Mouse (Mus musculus): ENCODE results near the gene Npff.

The Npff gene

DNA sequence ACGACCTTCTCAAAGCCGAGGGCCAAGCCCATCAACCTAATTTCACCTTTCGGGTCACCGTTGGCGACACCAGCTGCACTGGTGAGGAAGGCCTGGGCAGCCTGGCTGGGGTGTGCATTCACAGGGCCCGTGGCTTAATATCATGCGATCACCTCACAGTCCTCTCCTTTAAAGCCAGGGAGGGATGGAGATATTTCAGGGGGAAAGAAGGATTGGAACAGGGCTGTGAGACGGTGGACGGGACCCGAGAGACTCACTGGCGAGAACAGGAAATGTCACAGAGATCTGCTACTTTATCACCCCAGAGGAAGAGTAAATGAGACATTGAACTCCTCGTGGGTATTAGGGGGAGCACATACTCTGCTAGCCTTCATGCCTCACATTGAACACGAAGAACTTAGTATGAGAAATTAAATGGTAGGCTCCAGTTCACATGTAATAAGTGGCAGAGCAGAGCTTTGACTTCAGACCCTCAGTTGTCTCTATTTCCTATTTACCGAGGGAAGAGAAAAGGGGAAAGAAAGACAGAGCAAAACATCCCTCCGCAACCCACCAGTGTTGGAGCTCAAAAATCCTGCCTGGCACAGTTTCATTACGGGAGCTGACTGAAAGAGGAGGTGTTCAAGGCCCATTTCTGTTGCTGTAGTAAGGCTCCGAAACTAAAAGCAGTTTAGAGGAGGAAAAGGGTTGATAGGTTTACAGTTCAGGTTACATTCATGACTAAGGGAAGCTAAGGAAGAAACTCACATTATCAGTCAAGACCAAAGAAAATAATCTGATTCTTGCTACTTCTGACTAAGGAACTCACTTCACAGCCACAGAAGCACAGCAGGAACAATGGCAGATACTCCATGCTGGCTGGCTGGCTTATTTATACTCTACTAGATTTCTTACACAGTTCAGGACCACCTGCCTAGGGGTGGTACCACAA is 5.3 kb downstream of the Npff start:
- no peak for DNase-seq (ENCODE audit: low spot score in 2 of 2)

- no peak for DNase-seq (ENCODE audit: low spot score in 2 of 2)
These were observed 5.9 kb downstream of the Npff start for GRCm38 (mm10) chr15:102518859-102519201.

DNA sequence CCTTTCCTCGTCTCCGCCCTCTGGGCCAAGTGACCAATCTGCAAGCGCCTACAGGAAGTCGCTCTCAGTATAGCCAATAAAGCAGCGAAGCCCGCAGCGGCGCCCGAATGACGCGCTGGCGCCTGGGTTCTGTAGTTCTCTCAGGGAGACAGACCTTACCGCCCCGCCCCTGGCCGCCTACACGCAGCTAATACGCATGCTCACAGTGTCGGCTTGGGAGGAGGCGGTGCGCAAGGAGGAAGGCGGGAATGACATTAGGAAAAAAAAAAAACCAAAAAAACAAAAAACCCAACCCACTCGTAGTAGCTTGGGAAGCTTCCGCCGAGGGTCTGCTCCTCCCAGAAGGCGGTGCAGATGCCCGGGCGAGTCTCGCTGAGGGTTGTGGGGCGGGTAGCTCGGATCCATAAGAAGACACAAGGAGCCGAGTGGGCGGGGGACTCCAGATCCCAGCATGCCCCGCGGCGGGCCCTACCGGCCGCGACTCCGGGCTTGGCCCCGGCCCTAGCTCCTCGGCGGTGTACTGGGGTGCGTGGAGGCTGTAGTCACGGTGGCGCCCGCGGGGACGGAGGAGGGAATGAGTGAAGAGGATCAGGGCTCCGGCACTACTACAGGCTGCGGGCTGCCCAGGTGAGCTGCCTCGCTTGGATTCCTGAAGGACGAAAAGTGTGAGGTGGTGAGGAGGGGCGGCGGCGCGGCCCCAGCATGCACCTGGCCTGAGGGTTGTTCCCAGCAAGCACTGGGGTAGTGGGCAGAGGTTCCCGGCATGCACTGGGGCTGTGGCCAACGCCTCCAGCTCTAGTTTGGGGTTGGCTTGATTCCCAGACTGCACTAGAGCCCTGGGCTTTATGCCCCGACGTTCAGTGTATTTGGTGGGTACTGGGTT is 6.5 kb downstream of the Npff start, which contains the start of gene Tarbp2:
Tarbp2 (plus strand) TSS at position 217 of the 883 bp plus-strand sequence.
- peak; percentile 98 for DNase-seq (ENCODE audit: low spot score in 2 of 2)

DNA sequence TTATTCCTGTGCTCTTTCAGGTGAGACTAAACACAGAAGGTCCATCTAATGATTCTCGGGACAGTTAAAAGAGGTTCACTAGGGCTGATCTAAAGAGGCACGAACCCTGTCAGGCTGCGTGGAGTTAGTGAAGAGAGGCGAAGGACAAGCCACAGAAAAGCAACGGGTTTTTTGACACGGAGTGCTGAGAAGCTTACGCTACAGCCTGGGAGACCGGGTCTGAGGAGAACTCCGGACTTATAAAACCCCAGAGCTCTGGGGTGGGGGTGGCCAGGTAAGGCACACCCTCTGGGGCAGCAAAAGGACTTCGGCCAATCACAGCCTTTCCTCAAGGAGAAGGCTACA is 7.1 kb downstream of the Npff start:
- no peak for DNase-seq (ENCODE audit: low spot score in 2 of 2)

DNA sequence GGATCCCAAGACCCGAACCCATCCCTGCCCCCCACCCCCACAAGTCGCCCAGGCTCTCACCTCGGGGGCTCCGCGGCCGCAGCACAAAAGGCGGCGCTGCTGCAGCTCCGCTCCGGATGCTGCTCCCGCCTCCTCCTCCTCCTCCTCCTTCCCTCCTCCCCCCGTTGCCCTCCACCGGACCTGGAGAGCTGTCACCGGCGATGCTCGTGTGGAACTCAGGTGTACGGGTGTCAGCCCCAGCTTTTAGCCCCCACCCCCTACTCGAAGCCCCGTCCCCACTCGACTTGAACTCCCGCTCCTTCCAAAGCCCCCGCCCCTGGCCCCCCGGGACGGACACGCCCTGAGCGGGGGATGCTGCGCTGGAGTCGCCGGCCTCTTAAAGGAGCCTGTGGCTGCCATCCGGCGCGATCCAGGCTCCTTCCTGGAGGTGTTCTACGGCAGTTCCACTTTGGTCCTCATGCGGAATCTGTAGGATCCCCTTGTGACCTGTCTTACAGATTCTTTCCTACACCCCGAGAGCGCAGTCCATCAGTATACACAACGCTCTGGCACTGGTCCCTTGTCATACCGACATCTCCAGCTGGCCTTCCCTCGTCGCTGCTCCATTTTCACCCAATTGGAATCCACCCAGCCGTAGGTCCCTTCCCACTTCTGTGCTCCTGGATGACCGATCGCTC is 7.9 kb downstream of the Npff start, which contains the start of gene Map3k12:
Map3k12 (minus strand) TSS at position 337 of the 677 bp plus-strand sequence.
- no peak for DNase-seq (ENCODE audit: low spot score in 2 of 2)

GRCm38 (mm10) chr15:102516293-102516692 is 8.4 kb downstream of the Npff start:
- no peak for DNase-seq (ENCODE audit: low spot score in 2 of 2)

DNA sequence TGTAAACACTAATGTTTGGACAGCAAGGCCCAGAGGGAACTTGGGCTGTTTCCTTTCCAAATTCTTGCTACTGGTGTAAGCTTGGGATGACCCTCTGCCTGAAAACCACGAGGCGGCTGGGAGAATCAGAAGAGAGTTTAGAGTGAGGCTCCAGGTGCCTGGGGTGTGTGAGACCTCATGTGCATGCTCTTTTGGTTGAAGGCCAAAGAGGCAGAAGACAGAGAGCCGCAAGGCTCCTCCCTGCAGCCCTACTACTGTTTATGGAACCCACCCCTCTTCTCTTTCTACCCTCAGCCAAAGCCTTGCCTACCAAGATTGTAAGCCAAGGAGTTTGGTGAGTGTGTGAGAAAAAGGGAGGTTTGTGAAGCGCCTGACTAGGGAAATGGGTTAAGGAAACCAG is 9.0 kb downstream of the Npff start:
- no peak for DNase-seq (ENCODE audit: low spot score in 2 of 2)

GRCm38 (mm10) chr15:102515261-102515660 is 9.5 kb downstream of the Npff start:
- no peak for DNase-seq (ENCODE audit: low spot score in 2 of 2)

DNA sequence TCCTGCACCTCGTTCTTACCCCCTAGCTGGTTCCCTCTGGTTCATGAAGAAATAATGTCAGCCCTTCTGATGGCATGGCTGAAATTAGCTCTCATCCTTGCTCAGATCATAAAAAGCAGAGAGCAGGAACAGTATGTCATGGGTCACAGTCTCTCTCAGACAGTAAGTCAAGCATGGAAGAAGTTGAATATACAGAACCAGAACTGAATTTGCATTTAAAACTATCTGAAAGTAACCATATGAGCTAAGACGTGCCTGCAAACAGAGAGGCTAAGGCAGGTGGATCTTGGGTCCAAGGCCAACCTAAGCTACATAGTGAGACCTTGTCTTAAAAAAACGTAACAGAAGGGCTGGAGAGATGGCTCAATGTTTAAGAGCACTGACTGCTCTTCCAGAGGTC is 11.7 kb downstream of the Npff start:
- no peak for DNase-seq (ENCODE audit: low spot score in 2 of 2)

DNA sequence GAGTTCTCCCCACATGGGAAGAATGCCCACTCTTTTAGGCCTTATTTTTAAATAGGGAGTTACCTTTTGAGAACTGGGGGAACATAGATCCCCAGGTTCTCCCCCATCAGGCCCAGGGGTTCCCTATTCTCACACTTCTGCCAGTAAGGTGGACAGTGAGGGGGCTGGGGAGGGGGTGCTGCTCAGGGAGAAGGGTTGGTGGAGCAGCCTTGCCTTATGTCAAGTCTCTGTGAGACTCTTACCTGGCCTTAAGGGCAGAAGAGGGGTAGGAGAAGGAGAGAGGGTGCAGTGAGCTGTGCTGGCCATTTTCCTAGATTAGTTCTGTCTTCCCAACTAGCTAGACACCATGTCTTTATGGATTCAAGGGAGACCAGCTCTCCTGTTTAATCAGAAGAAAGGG is 12.3 kb downstream of the Npff start:
- DNase-seq (ENCODE audit: low spot score in 2 of 2): no peak

DNA sequence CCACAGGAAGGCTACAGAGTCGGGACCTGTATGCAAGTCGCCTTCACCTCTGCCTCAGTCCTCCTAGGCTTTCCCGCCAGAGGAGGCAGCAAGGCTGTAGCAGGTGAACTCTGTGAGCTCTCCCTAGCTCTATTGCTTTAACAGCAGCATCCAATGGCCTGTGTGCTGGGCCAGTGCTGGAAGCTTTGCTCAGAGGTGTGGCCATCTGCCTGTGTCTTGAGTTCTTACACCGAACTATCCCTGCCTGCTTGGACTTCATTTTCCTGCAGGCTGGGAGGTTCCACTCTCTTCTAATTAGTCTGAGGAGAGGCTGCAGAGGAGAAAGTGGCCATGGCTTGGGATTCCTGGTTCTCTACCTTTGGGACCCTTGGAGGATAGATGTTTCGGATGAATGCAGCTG is 12.7 kb downstream of the Npff start:
- no peak for DNase-seq (ENCODE audit: low spot score in 2 of 2)

- DNase-seq (ENCODE audit: low spot score in 2 of 2): no peak
These were observed 13.4 kb downstream of the Npff start for GRCm38 (mm10) chr15:102511285-102511833.

GRCm38 (mm10) chr15:102510590-102511284 is 14.0 kb downstream of the Npff start:
- DNase-seq (ENCODE audit: low spot score in 2 of 2): peak; percentile 57 to 78

GRCm38 (mm10) chr15:102510110-102510509 is 14.6 kb downstream of the Npff start:
- no peak for DNase-seq (ENCODE audit: low spot score in 2 of 2)

- DNase-seq (ENCODE audit: low spot score in 2 of 2): no peak
These were observed 16.4 kb downstream of the Npff start for GRCm38 (mm10) chr15:102508336-102508735.

GRCm38 (mm10) chr15:102507561-102507960 is 17.2 kb downstream of the Npff start:
- no peak for DNase-seq (ENCODE audit: low spot score in 2 of 2)

DNA sequence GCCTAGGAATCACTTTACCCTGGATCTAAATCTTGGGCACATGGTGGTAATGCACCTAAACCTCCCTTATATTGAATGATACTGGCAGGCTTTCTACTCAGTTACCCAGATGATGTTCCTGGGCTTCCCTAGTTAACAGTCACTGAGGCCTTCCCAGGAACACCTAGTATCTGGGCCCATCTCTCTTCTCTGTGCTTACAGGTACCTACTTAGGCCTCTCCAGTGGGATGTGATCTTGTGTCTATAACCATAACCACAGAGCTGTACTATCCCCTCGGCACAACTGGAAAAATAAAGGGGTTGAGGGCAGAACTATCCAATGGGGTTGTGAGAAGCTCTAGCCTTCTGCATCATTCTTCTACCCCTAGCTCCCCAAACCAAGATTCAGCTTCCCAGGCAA is 17.9 kb downstream of the Npff start:
- DNase-seq (ENCODE audit: low spot score in 2 of 2): no peak

- DNase-seq (ENCODE audit: low spot score in 2 of 2): no peak
These were observed 18.3 kb downstream of the Npff start for GRCm38 (mm10) chr15:102506464-102506830.

DNA sequence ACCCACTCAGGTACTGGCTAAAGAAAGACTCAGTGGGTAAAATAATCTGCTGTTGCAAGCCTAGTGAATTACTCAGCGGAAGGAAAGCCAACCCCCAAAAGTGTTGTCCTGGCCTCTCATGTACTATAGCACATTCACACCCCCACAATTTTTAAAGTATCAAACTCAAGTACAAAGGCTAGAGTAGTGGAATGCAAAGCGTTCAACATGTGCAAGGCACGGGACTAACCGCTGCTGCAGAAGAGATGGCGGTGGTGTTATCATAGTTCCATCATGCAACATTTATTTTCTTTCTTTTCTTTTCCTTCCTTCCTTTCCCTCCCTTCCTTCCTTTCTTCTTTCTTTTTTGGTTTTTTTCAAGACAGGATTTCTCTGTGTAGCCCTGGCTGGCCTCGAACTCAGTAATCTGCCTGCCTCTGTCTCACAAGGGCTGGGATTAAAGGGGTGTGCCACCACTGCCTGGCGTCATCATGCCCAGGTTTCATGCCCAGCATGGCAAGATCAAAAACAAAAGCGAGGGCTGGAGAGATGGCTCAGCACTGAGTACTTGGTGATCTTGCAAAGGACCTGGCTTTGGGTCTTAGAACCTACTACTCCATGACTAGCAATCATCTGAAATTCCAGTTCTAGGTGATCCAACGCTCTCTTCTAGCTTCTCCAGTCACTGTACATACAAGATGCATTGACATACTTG is 18.8 kb downstream of the Npff start:
- no peak for DNase-seq (ENCODE audit: low spot score in 2 of 2)

DNA sequence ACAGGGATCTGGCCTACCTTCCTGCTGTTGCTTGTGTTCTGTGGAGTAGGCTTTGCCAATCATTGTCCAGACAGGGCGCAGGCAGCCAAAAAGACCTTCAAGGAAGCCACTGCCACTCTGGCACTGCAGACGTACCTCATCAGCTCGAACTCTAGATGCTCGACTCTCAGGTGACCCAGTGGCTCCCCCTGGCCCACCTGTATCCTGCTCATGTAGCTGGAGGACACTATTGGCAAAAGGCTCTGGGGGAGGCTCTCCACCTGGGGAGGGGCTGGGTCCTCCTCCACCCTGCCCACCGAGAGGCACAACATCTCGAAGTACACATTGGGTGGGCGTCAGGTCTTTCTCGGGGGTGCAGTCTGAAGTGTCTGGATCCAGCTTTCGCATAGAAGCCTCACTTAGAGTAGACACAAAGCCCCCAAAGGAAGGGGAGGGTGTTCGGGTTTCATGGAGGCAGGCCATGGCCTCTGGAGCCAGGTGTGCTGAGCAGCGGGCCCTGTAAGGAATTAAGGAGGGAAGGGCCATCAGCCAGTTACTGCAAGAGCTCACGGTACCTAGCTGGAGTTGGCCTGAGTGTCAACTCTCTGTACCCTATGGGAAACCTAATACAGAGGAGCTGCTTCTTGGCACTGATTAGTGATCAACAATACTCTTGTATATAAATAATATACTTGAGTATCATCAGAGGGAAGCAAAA is 19.5 kb downstream of the Npff start:
- DNase-seq (ENCODE audit: low spot score in 2 of 2): no peak

Data from natural killer cell, adult 2 months (primary cell).